Mouse (Mus musculus): ENCODE results near the gene Kctd18.
"Not testable (repeated sequence)": the region's sequence is repeated elsewhere in the genome, so short reads cannot be mapped to it uniquely, and the experiment has no call there.

Kctd18 gene

GRCm38 (mm10) chr1:58018856-58019255 is at the start of gene Kctd18:
Kctd18 (minus strand) TSS chr1:58018956.
- no peak for DNase-seq (ENCODE audit: inconsistent age in 2 of 2, low spot score in 1 of 2)

- DNase-seq (ENCODE audit: inconsistent age in 2 of 2, low spot score in 1 of 2) = no peak
Observed at GRCm38 (mm10) chr1:58065606-58066005, 46.9 kb upstream of the Kctd18 start.

- no peak for DNase-seq (ENCODE audit: inconsistent age in 2 of 2, low spot score in 1 of 2)
Observed at GRCm38 (mm10) chr1:58065151-58065550, 46.4 kb upstream of the Kctd18 start.

GRCm38 (mm10) chr1:58062131-58062530 is 43.4 kb upstream of the Kctd18 start:
- DNase-seq (ENCODE audit: inconsistent age in 2 of 2, low spot score in 1 of 2) = no peak

- DNase-seq (ENCODE audit: inconsistent age in 2 of 2, low spot score in 1 of 2) = peak in 1 of 2 experiments; percentile 72
Observed at GRCm38 (mm10) chr1:58058846-58059245, 40.1 kb upstream of the Kctd18 start.

GRCm38 (mm10) chr1:58056939-58057338 is 38.2 kb upstream of the Kctd18 start:
- peak in 1 of 2 experiments; percentile 51 for DNase-seq (ENCODE audit: inconsistent age in 2 of 2, low spot score in 1 of 2)

GRCm38 (mm10) chr1:58056074-58056807 is 37.5 kb upstream of the Kctd18 start:
- no peak for DNase-seq (ENCODE audit: inconsistent age in 2 of 2, low spot score in 1 of 2)

- no peak for DNase-seq (ENCODE audit: inconsistent age in 2 of 2, low spot score in 1 of 2)
Observed at GRCm38 (mm10) chr1:58055598-58055997, 36.8 kb upstream of the Kctd18 start.

- no peak for DNase-seq (ENCODE audit: inconsistent age in 2 of 2, low spot score in 1 of 2)
Observed at GRCm38 (mm10) chr1:58049126-58049525, 30.4 kb upstream of the Kctd18 start.

- no peak for DNase-seq (ENCODE audit: inconsistent age in 2 of 2, low spot score in 1 of 2)
Observed at GRCm38 (mm10) chr1:58046721-58047290, 28.1 kb upstream of the Kctd18 start.

- DNase-seq (ENCODE audit: inconsistent age in 2 of 2, low spot score in 1 of 2) = peak in 1 of 2 experiments; percentile 11
Observed at GRCm38 (mm10) chr1:58045546-58045945, 26.8 kb upstream of the Kctd18 start.

- no peak for DNase-seq (ENCODE audit: inconsistent age in 2 of 2, low spot score in 1 of 2)
Observed at GRCm38 (mm10) chr1:58045076-58045475, 26.3 kb upstream of the Kctd18 start.

GRCm38 (mm10) chr1:58037306-58037705 is 18.6 kb upstream of the Kctd18 start:
- DNase-seq (ENCODE audit: inconsistent age in 2 of 2, low spot score in 1 of 2) = not testable (repeated sequence)

GRCm38 (mm10) chr1:58031160-58031769 is 12.5 kb upstream of the Kctd18 start:
- peak; percentile 53 to 85 for DNase-seq (ENCODE audit: inconsistent age in 2 of 2, low spot score in 1 of 2)

GRCm38 (mm10) chr1:58030156-58030871 is 11.6 kb upstream of the Kctd18 start:
- peak; percentile 71 to 85 for DNase-seq (ENCODE audit: inconsistent age in 2 of 2, low spot score in 1 of 2)

GRCm38 (mm10) chr1:58029636-58030117 is 10.9 kb upstream of the Kctd18 start, which contains the start of gene Aox1:
Aox1 (plus strand) TSS chr1:58029931.
- peak; percentile 83 to 94 for DNase-seq (ENCODE audit: inconsistent age in 2 of 2, low spot score in 1 of 2)

- DNase-seq (ENCODE audit: inconsistent age in 2 of 2, low spot score in 1 of 2) = no peak
Observed at GRCm38 (mm10) chr1:58027707-58028106, 9.0 kb upstream of the Kctd18 start.

GRCm38 (mm10) chr1:58006388-58006787 is 12.4 kb downstream of the Kctd18 start:
- DNase-seq (ENCODE audit: inconsistent age in 2 of 2, low spot score in 1 of 2) = not testable (repeated sequence)

- no peak for DNase-seq (ENCODE audit: inconsistent age in 2 of 2, low spot score in 1 of 2)
Observed at GRCm38 (mm10) chr1:57998146-57998545, 20.6 kb downstream of the Kctd18 start.

- DNase-seq (ENCODE audit: inconsistent age in 2 of 2, low spot score in 1 of 2) = no peak
Observed at GRCm38 (mm10) chr1:57996133-57996615, 22.6 kb downstream of the Kctd18 start.

Measured in adrenal gland, adult (tissue).